Mouse (Mus musculus) cerebellum, adult 2 months (tissue): ENCODE results near the gene Gm42715. TPM values are rescaled to one million over a fixed set of nuclear protein-coding genes. Genes with fewer than 3 reads are reported as not detected.
A peak's percentile ranks its signal among the peaks of the same experiment; 100 is the strongest.

Source experiments
- DNase-seq, 2 experiments: peaks; one replicate each; pipeline ENCODE4 v3.0.0; 2021
- H3K27ac ChIP-seq: fragments of 200-500 bp; 2 replicates; pipeline ENCODE4 v1.5.1; 2012; ENCODE audit warnings: low read length, control low read depth, inconsistent platforms; ENCODE audit not compliant: insufficient read depth
- H3K27me3 ChIP-seq: fragments of 200-500 bp; 2 replicates; pipeline ENCODE4 v1.6.1; 2012; ENCODE audit warnings: inconsistent platforms, mild to moderate bottlenecking, low read length, moderate library complexity; ENCODE audit not compliant: control insufficient read depth, insufficient read depth
- H3K4me1 ChIP-seq: fragments of 200-500 bp; 2 replicates; pipeline ENCODE4 v1.6.1; 2011; ENCODE audit warnings: low read length; ENCODE audit not compliant: control insufficient read depth, insufficient read depth
- H3K4me3 ChIP-seq: fragments of 200-500 bp; replicated peaks from 2 replicates; pipeline ENCODE3; 2011; ENCODE audit warnings: mild to moderate bottlenecking, low read depth, low read length, control low read depth; ENCODE audit not compliant: insufficient read depth
- CTCF ChIP-seq: fragments of 200-500 bp; IDR thresholded peaks from 2 replicates; pipeline ENCODE4 v1.5.1; 2011; ENCODE audit warnings: low read depth, mild to moderate bottlenecking, control low read depth, low read length, moderate library complexity, borderline replicate concordance; ENCODE audit not compliant: insufficient read depth
- POLR2A ChIP-seq: fragments of 200-500 bp; IDR thresholded peaks from 2 replicates; pipeline ENCODE4 v1.6.1; 2011; ENCODE audit warnings: low read length, control low read depth, borderline replicate concordance; ENCODE audit not compliant: insufficient read depth
- WGBS: fragments of 180-500 bp; shearing (Covaris S2); methylation state at CpG from one replicate; pipeline ENCODE4 v1.1.7; 2018; 5-methylcytosine and 5-hydroxymethylcytosine counted together
- polyA plus RNA-seq: library from polyadenylated mRNA; depleted of rRNA; stranded (reverse); fragments of >200 nt; gene quantifications from 2 replicates; pipeline ENCODE4 v1.2.3, GENCODE M21; 2012

Gene Gm42715
- polyA plus RNA-seq, 1 experiment: 19.5 TPM

DNA sequence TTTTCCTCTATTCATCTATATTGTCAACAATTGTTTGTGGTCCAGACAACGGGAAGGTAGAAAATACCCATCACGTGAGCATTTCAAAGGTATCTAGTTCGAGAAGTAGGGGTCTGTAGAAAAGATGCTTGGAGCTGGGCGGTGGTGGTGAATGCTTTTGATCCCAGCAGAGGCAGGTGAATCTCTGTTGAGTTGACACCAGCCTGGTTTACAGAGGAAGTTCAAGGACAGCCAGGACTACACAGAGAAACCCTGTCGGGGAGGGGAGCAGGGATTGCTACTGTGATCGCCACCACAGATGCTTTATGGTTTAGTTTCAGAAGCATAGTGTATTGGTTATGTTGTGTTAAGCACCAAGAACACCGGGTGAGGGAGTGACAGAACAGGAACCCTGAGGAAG, 54.7 kb downstream of the Gm42715 start:
- peak in 1 of 2 experiments; percentile 19 for DNase-seq
- WGBS: 10% methylated on average over 7 of the region's 7 CpGs
- H3K27ac ChIP-seq: peak overlapping the region; percentile 68; the same call in 1 of the 2 replicates
- peak overlapping the region; percentile 73 for H3K4me3 ChIP-seq
- peaks cover 5% of the 10 kb centered on the region; the same call in 1 of the 2 replicates for H3K4me1 ChIP-seq
- no peaks in the 10 kb centered on the region for H3K27me3 ChIP-seq
- TF ChIP-seq CTCF (no peak), POLR2A (no peak)

DNA sequence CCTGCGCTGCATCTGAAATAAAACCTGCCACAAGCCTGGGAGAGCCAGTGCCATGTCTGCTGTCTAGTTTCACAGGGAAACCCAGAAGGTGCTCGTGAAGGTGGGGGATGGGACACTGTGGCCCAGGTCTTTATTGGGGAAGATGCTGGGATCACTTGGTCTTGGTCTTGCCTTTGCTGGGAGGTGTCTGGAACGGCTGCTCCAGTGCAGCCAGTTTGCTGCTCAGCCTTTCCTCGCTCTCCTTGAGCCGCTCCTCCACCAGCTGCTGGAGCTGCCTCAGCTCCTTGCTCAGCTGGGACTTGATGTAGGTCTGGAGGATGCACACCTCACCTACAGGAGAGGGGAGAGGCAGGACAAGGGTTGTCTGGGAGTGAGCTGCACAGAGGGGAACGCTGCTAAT, 63.9 kb downstream of the Gm42715 start:
- H3K27me3 ChIP-seq: no peaks in the 10 kb centered on the region
- 89% methylated on average over 6 of the region's 6 CpGs for WGBS
- TF ChIP-seq POLR2A (no peak), CTCF (no peak)
- DNase-seq: no peak
- H3K4me3 ChIP-seq: no peak overlapping the region
- H3K4me1 ChIP-seq: no peaks in the 10 kb centered on the region
- H3K27ac ChIP-seq: no peak overlapping the region

DNA sequence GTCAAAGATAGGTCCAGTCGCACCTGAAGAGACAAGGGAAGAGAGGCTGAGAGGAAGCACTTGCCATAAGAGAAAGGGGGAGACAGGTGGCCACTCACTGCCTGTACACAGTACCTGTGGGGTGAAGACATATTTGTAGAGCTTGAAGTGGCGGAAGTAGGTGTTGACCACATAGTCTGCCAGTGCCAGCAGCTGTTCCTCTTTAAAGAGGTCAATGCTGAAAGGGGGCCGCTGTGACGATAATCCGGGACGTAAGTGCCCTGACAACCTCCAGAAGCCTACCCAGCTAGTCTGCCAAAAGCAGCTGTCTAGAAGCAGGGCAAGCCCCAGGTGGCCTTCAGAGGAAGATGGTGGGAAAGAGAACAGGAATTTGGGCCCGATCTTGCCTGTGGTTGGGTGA, 65.6 kb downstream of the Gm42715 start:
- no peak for TF ChIP-seq POLR2A
- WGBS: 71% methylated on average over 7 of the region's 7 CpGs
- Histone ChIP-seq H3K27ac (no peak overlapping the region), H3K4me1 (peaks cover 7% of the 10 kb centered on the region), H3K4me3 (no peak overlapping the region), H3K27me3 (no peaks in the 10 kb centered on the region)
- DNase-seq: no peak

DNA sequence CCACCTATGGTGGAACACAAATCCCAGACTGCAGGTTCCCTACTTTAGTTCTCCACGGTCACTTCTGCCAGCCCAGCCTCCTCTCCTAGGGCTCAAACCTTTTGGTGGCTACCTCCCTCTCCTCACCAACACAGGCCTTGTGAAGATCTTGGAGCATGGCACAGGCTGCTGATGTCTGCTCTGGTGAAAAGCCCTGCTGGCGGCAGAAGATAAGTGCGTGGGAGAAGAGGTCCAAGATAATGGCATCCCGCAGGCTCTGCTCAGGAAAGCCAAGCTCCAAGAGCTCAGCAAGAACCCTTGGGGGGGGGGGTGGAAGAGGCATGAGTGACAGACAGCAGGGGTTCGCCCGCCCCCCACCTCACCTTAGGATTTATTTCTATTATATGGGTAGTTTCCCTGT, 66.8 kb downstream of the Gm42715 start:
- Histone ChIP-seq H3K27me3 (no peaks in the 10 kb centered on the region), H3K4me3 (no peak overlapping the region), H3K4me1 (peaks cover 7% of the 10 kb centered on the region), H3K27ac (no peak overlapping the region)
- DNase-seq: no peak
- no peak for TF ChIP-seq POLR2A
- no peak for TF ChIP-seq CTCF
- 78% methylated on average over 6 of the region's 6 CpGs for WGBS

DNA sequence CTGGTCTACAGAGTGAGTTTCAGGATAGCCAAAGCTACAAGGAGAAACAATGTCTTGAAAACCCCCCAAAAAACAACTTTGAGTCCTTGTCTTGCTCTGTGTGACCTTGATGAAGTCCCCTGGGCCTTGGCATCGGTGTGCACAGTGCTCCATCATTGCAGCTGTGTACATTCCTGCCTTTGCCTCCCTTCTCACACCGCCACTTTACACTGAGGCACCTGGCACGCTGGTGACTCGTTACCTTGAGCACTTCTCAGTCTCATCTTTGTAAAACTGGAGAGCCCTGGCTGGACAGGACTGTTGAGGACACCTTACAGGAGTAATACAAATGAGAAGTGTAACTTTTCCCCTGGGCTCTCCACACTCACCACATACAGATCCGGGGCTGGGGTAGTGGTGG, 67.8 kb downstream of the Gm42715 start:
- Histone ChIP-seq H3K4me3 (no peak overlapping the region), H3K4me1 (peaks cover 7% of the 10 kb centered on the region), H3K27me3 (no peaks in the 10 kb centered on the region), H3K27ac (no peak overlapping the region)
- WGBS: 64% methylated on average over 5 of the region's 5 CpGs
- DNase-seq: no peak
- no peak for TF ChIP-seq POLR2A
- no peak for TF ChIP-seq CTCF

DNA sequence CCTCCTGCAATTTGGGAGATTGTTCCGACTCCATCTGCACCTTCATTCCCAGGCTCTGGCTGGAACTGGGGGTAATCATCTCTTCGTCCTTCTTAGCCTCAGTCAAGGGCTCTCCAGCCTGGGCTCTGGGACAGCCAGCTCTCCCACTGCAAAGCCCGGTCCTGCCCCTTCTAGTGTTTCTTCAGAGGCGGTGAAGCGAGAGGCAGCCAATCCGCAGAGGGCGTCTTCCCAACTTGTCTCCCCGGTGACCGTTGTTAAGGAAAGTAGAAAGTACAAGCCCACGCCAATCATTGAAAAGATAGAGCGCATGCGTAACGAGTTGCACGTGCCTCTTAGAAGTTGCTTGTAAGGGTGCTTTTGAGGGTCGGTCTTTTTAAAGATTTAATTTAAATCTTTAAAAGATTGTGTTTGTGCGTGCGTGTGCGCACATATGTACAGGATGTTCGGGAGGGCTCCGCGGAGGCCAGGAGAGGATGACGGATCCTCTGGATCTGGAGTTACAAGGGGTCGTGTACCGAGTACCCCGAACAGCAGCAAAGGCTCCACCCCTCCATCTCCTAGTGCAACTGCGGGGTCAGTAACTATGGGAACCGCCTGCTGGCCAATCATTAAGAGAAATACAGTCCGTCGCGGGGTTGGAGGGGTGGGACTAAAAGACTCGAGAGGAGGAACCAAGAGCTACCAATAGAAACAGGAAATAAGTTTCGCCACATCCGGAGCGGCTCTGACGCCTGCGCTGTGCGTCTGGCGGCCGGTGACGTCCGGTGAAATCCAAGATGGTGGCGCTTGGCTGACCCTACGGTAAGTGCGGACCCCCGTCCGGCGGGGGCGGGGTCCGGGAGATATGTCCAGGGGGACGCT, 68.9 kb downstream of the Gm42715 start, which contains the start of the genes Ccdc189 and Rnf40:
Gene Ccdc189, minus strand, starts transcription at position 585 of the 861 bp plus-strand sequence.
Gene Rnf40, plus strand, starts transcription at position 757 of the 861 bp plus-strand sequence.
- Histone ChIP-seq H3K4me1 (peaks cover 7% of the 10 kb centered on the region), H3K4me3 (peak within 1 kb of the TSS; percentile 86), H3K27ac (peak within 1 kb of the TSS; percentile 25), H3K27me3 (no peaks in the 10 kb centered on the region)
- TF ChIP-seq CTCF: no peak
- peak; percentile 63; the same call in 1 of the 2 replicates for TF ChIP-seq POLR2A
- under 1% methylated on average over 50 of the region's 50 CpGs for WGBS
- DNase-seq: peak; percentile 89 to 93

DNA sequence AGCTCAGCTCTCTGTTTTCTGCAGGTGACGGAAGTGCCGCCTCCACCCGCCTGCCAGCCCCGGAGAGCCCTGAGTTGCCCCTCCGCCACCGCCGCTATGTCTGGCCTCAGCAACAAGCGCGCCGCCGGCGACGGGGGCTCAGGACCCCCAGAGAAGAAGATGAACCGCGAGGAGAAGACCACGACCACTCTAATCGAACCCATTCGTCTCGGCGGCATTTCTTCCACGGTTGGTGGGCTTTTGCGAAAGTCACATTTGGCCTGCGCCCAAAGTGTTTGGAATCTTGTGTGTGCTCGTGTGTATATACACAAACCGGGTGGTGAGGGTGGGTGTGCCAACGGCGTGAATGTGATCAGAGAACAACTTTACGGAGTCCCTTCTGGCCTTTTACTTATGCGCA, 69.5 kb downstream of the Gm42715 start:
- H3K4me3 ChIP-seq: peak overlapping the region; percentile 86
- peaks cover 7% of the 10 kb centered on the region for H3K4me1 ChIP-seq
- no peaks in the 10 kb centered on the region for H3K27me3 ChIP-seq
- H3K27ac ChIP-seq: no peak overlapping the region
- DNase-seq: no peak
- WGBS: 4% methylated on average over 29 of the region's 29 CpGs
- TF ChIP-seq CTCF (no peak), POLR2A (no peak)

DNA sequence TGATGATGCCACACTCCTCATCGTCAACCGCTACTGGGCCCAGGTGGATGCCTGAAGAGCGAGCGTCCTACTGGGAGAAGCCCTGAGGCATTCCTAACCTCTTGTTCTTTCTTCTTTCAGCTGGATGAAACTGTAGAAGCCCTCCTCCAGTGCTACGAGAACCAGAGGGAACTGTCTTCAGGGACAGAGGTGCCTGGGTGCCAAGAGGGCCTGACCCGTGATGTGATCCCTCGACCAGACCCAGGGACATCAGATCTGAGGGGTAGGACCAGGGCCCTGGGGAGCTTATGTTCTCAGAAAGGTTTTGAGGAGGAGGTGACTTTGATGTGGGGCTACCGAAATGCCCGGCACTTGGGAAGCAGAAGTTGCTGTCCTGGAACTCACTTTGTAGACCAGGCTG, 70.3 kb downstream of the Gm42715 start:
- Histone ChIP-seq H3K27me3 (no peaks in the 10 kb centered on the region), H3K4me1 (peaks cover 7% of the 10 kb centered on the region), H3K27ac (no peak overlapping the region), H3K4me3 (peak overlapping the region; percentile 86)
- TF ChIP-seq POLR2A: no peak
- no peak for TF ChIP-seq CTCF
- no peak for DNase-seq
- WGBS: 84% methylated on average over 9 of the region's 9 CpGs
